Mouse (Mus musculus) intestine, embryonic 16.5 days (tissue): ENCODE results near the gene Plvap. TPM values are rescaled to one million over a fixed set of nuclear protein-coding genes. Genes with fewer than 3 reads are reported as not detected.

Experiments used
- ATAC-seq: fragments of 200-750 bp; cut with Nextera tagmentation; 2 replicates; pipeline ENCODE4 v1.8.0; 2017; ENCODE audit warnings: moderate TSS enrichment, moderate library complexity
- H3K27ac ChIP-seq: fragments of 300-500 bp; sonication (generic); 2 replicates; pipeline ENCODE4 v1.5.1; 2014; ENCODE audit warnings: mild to moderate bottlenecking, low read length
- H3K27me3 ChIP-seq: fragments of 300-500 bp; sonication (generic); replicated peaks from 2 replicates; pipeline ENCODE4 v1.6.1; 2014; ENCODE audit warnings: low read length, control low read depth, mixed read lengths; ENCODE audit not compliant: control insufficient read depth, insufficient read depth
- H3K36me3 ChIP-seq: fragments of 300-500 bp; sonication (generic); 2 replicates; pipeline ENCODE4 v1.6.1; 2014; ENCODE audit warnings: low read length, control low read depth; ENCODE audit not compliant: control insufficient read depth, insufficient read depth
- H3K4me1 ChIP-seq: fragments of 300-500 bp; sonication (generic); 2 replicates; pipeline ENCODE4 v1.6.1; 2014; ENCODE audit warnings: low read length, control low read depth, mixed read lengths; ENCODE audit not compliant: control insufficient read depth, insufficient read depth
- H3K4me2 ChIP-seq: fragments of 300-500 bp; sonication (generic); 2 replicates; pipeline ENCODE4 v1.6.1; 2014; ENCODE audit warnings: low read depth, low read length, control low read depth
- H3K4me3 ChIP-seq: fragments of 300-500 bp; sonication (generic); 2 replicates; pipeline ENCODE4 v1.5.1; 2014; ENCODE audit warnings: mild to moderate bottlenecking, low read length
- H3K9ac ChIP-seq: fragments of 300-500 bp; sonication (generic); 2 replicates; pipeline ENCODE4 v1.6.1; 2014; ENCODE audit warnings: low read depth, low read length
- H3K9me3 ChIP-seq: fragments of 300-500 bp; sonication (generic); 2 replicates; pipeline ENCODE4 v1.6.1; 2016; ENCODE audit warnings: low read length, control low read depth; ENCODE audit not compliant: control insufficient read depth
- WGBS: fragments of 180-500 bp; shearing (Covaris S2); extraction: QIAGEN DNeasy Blood & Tissue Kit; methylation state at CpG from one replicate; pipeline ENCODE4 v1.1.7; 2014; 5-methylcytosine and 5-hydroxymethylcytosine counted together
- polyA plus RNA-seq: library from polyadenylated mRNA; unstranded; fragments of >200 nt; fragmentation: Nextera tagmentation; extraction: Ambion mirVana; gene quantifications from 2 replicates; pipeline ENCODE4 v1.2.1, GENCODE M21; 2015

The Plvap gene
- polyA plus RNA-seq, 1 experiment from 2014 or later = 70.9 TPM

DNA sequence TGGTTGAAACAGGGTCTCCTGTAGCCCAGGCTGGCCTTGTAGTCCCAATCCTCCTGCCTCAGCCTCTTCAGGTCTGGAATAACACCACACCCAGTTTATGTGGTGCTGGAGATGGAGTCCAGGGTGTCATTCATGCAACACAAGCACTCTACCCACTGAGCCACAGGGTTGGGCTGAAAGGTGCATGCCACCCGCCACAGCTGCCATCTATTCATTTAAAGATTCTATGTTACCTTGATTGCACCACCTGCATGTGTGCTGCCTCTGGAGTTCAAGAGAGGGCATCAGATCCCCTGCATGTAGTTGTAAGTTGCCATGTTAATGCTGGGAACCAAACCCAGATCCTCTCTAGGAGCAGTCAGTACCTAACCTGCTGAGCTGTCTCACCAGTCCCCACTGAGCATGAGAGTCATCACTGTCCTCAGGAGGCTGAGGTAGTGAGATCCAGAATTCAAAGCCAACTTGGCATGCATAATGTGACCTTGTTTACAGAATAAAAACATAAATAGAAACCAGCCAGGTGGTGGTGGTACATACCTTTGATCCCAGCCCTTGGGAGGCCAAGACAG lies 14.4 kb downstream of the Plvap start:
- ATAC-seq = no peak
- no peaks in the 10 kb centered on the region for H3K27me3 ChIP-seq
- H3K27ac ChIP-seq = no peak overlapping the region
- no peak overlapping the region for H3K4me2 ChIP-seq
- no peak overlapping the region for H3K9ac ChIP-seq
- no peak overlapping the region for H3K4me3 ChIP-seq
- peaks cover 27% of the 10 kb centered on the region for H3K4me1 ChIP-seq
- H3K36me3 ChIP-seq = peaks cover 9% of the 10 kb centered on the region; the same call in 1 of the 2 replicates
- WGBS = 96% methylated on average over 1 of the region's 1 CpGs
- no peaks in the 10 kb centered on the region for H3K9me3 ChIP-seq

DNA sequence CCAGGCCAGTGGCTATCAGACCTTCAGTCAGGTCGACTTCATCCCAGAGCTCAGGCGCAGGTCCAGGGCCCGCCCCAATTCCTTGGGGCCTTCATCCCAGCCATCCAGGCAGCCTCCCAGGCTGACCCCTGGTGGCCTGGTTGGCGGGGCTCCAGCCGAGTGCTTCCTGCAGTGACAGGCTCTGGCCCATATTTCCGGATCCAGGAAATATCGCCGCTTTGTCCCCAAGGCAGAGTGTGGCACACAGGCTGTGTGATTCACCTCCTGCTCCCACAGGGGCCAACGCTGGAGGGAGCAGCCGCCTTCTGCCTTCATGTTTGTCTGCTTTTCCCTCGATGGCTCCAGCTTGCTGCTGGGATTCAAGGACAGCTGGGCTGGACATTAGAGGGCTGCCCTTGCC lies 15.1 kb downstream of the Plvap start:
- WGBS = 44% methylated on average over 11 of the region's 11 CpGs
- no peaks in the 10 kb centered on the region for H3K9me3 ChIP-seq
- peak; percentile 24; the same call in 1 of the 2 replicates for ATAC-seq
- H3K9ac ChIP-seq = 0 out of 2 replicates have a peak overlapping the region, but pooled peaks have one; percentile 22
- H3K4me3 ChIP-seq = no peak overlapping the region
- H3K4me1 ChIP-seq = peaks cover 27% of the 10 kb centered on the region
- H3K27ac ChIP-seq = peak overlapping the region; percentile 60
- peaks cover 10% of the 10 kb centered on the region; the same call in 1 of the 2 replicates for H3K36me3 ChIP-seq
- H3K27me3 ChIP-seq = no peaks in the 10 kb centered on the region
- H3K4me2 ChIP-seq = no peak overlapping the region

DNA sequence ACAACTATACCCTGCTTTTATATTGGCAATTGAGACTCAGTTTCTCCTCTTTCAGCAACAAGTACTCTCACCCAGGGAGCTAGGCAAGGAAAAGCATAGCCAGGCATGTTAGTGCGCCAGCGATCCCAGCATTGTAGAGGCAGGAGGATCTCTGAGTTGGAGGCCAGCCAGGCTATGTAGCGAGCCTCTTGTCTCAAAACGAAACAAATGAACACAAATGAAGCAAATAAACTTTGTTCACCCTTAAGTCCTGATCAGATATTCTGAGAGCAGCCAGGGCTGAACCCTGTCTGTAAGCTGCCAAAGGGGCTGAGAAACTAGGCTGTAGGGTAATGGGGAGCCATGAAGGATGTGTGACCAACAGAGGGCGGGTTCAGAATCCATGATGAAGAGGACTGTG lies 15.7 kb downstream of the Plvap start:
- Histone ChIP-seq H3K4me3 (no peak overlapping the region), H3K27ac (peak overlapping the region; percentile 60), H3K36me3 (peaks cover 11% of the 10 kb centered on the region; the same call in 1 of the 2 replicates), H3K4me1 (peaks cover 27% of the 10 kb centered on the region), H3K4me2 (no peak overlapping the region), H3K9ac (no peak overlapping the region), H3K27me3 (no peaks in the 10 kb centered on the region), H3K9me3 (no peaks in the 10 kb centered on the region)
- ATAC-seq = no peak
- WGBS = 79% methylated on average over 5 of the region's 5 CpGs

DNA sequence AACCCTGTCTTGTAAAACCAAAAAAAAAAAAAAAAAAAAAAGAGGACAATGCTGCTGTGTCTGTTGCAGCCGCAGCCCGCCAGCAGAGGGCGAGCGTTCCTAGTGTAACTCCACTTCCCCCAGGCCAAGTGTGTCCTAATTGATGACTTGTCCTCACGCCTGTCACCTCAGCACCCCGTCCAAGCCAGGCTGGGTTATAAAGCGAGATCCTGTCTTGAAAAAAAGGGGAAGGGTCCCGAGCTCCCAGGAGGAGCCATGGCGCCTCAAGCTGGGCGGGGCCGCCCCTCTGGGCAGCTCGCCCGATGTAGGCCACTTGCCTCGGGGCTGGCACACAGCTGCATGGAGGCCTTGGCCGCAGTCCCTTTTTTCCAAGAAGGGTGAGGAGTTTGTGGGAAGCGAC lies 16.5 kb downstream of the Plvap start:
- Histone ChIP-seq H3K36me3 (peaks cover 14% of the 10 kb centered on the region; the same call in 1 of the 2 replicates), H3K4me3 (no peak overlapping the region), H3K4me2 (no peak overlapping the region), H3K27me3 (no peaks in the 10 kb centered on the region), H3K9me3 (no peaks in the 10 kb centered on the region), H3K9ac (no peak overlapping the region), H3K27ac (peak overlapping the region; percentile 37; the same call in 1 of the 2 replicates), H3K4me1 (peaks cover 27% of the 10 kb centered on the region)
- ATAC-seq = peak; percentile 61
- 19% methylated on average over 16 of the region's 16 CpGs for WGBS

DNA sequence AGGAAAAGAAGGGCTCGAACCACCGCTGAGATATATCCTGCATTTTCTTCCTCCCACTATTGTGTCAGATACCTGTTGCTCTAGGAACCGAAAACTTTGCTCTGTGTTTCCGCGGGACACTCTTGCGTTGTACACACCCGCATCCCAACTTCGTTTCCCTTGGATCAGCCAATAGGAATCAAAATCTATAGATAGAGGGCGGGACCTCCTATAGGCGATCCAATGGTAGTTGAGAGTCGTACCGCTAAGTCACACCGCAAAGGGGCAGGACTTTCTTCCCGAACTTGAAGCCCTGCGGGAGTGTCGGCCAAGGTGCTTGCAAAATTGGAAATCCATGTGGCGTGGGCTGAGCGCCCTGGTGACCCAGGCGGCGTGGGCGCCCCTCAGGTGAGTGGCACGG lies 23.1 kb downstream of the Plvap start:
- Histone ChIP-seq H3K27ac (peak overlapping the region; percentile 95), H3K4me1 (peaks cover 24% of the 10 kb centered on the region), H3K9me3 (no peaks in the 10 kb centered on the region), H3K27me3 (no peaks in the 10 kb centered on the region), H3K4me2 (peak overlapping the region; percentile 99), H3K9ac (peak overlapping the region; percentile 85), H3K4me3 (peak overlapping the region; percentile 62), H3K36me3 (peaks cover 12% of the 10 kb centered on the region; the same call in 1 of the 2 replicates)
- under 1% methylated on average over 22 of the region's 22 CpGs for WGBS
- peak; percentile 82 for ATAC-seq

DNA sequence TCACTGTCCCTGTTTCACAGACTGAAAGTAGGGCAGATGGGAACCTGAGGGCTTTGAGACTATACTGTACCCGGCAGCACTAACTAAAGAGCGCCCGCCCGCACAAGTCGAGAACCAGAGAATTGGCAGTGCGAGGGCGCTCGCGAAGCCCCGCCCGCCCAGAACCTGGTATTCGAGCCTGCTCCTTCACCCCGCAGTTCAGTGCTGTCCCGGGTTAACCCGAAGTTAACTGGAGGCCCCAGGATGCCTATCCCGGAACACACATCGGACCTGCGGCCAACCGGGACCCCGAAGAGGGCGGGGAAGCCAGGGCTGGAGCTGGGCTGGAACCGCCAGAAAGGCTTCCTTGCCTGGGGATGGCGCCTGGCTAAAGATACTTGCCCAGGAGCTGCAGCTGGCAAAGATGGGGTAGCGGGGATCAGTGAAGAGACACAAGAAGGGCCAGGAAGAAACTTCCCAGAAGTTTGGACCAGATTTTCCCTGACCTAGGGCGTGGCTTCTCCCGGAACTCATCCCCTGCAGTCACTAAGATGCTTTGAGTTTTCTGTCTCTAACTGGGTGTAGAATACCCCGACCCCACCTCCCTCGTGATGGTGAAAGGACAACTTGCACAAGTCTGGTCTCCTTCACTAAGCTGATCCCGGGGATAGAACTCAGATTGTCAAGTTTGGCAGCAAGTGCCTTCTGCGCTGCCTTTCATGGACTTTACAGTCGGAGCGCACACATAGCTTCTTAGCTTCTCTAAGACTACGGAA lies 23.7 kb downstream of the Plvap start, which contains the start of gene Gtpbp3:
TSS of gene Gtpbp3 (plus strand) at position 413 of the 755 bp plus-strand sequence.
- Histone ChIP-seq H3K4me1 (peaks cover 24% of the 10 kb centered on the region), H3K4me2 (peak within 1 kb of the TSS; percentile 99), H3K9ac (peak within 1 kb of the TSS; percentile 85), H3K4me3 (peak within 1 kb of the TSS; percentile 62), H3K27ac (peak within 1 kb of the TSS; percentile 95), H3K9me3 (no peaks in the 10 kb centered on the region), H3K27me3 (no peaks in the 10 kb centered on the region), H3K36me3 (peaks cover 12% of the 10 kb centered on the region; the same call in 1 of the 2 replicates)
- ATAC-seq = peak; percentile 61
- WGBS = 0% methylated on average over 33 of the region's 33 CpGs

DNA sequence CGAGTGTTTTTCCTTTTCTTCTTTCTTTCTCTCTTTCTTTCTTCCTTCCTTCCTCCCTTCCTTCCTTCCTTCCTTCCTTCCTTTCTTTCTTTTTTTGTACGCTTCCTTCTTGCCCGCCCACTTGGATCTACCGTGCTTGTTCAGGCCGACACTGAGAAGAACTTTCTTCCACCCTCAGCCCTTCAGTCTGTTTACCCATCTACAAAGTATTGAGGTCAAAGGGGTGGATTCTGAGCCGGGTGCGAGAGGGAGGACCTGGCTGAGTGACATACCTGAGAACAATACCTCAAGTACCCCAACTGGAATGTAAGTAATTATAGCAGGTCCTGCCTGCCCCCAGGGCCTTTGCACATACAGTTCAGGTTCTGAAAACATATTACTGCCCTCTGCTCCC lies 25.4 kb downstream of the Plvap start:
- peak overlapping the region; percentile 86 for H3K9ac ChIP-seq
- peak overlapping the region; percentile 45 for H3K27ac ChIP-seq
- H3K9me3 ChIP-seq = no peaks in the 10 kb centered on the region
- no peaks in the 10 kb centered on the region for H3K27me3 ChIP-seq
- 5% methylated on average over 7 of the region's 7 CpGs for WGBS
- no peak for ATAC-seq
- H3K4me1 ChIP-seq = peaks cover 24% of the 10 kb centered on the region
- H3K4me3 ChIP-seq = peak overlapping the region; percentile 82
- H3K4me2 ChIP-seq = peak overlapping the region; percentile 97
- H3K36me3 ChIP-seq = peaks cover 4% of the 10 kb centered on the region; the same call in 1 of the 2 replicates

DNA sequence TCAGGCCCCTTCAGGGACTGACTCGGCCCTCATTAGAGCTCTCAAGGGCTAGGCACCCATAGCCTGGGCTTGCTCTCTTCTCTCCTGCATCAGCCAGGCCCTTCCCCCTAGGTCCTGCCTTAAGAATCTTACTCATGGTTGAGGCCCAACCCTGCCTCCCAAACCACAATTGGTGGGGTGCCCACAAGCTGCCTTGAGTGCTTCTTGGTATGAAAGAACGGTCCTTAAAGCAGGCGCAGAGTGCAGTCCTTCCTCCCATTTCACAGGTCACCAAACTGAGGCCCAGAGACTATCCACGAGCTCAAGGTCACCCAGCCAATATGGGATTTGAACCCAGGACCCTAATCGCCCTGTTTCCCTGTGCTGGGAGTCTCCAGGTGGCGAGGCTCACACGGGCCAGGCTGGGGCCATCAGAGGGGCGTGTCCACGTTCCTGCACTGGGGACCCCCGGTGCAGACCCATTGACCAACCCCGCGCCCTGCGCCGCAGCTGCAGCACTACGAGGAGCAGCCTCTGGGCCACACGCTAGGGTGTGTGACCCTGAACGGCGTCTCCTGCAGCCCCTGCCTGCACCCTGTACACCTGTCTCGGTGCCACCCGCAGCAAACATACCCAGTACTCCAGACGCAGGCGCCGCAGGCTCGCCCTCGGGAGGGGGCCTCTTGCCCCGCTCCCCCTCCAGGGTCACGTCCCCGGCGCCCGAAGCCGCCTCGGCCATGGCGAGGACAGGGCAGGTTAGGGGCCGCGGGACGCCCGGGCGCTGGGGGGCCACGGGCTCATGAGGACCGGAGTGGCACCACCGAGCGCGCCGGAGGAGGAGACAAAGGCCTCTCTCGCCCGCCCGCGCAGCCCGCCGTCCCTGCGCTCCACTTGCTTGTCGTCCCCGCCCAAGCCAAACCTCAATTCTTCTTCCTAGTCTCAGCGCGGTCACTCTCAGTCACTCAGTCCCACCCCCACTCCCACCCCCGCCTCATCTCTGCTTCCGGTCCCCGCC lies 26.1 kb downstream of the Plvap start, which contains the start of gene Ano8:
TSS of gene Ano8 (minus strand) at position 822 of the 994 bp plus-strand sequence.
- peak within 1 kb of the TSS; percentile 73 for H3K27ac ChIP-seq
- H3K4me2 ChIP-seq = peak within 1 kb of the TSS; percentile 97
- H3K4me3 ChIP-seq = peak within 1 kb of the TSS; percentile 82
- H3K9ac ChIP-seq = peak within 1 kb of the TSS; percentile 86
- H3K36me3 ChIP-seq = no peaks in the 10 kb centered on the region
- WGBS = 6% methylated on average over 57 of the region's 58 CpGs
- peaks cover 24% of the 10 kb centered on the region for H3K4me1 ChIP-seq
- peak; percentile 67 for ATAC-seq
- H3K9me3 ChIP-seq = no peaks in the 10 kb centered on the region
- H3K27me3 ChIP-seq = no peaks in the 10 kb centered on the region
